Mouse (Mus musculus) retina, embryonic 14.5 days (tissue): ENCODE measurements around the gene Zfp119a.

ENCODE experiments used
- DNase-seq: peaks from one replicate; pipeline ENCODE4 v3.0.0-alpha.2; 2015; ENCODE audit warnings: low spot score

Gene Zfp119a

DNA sequence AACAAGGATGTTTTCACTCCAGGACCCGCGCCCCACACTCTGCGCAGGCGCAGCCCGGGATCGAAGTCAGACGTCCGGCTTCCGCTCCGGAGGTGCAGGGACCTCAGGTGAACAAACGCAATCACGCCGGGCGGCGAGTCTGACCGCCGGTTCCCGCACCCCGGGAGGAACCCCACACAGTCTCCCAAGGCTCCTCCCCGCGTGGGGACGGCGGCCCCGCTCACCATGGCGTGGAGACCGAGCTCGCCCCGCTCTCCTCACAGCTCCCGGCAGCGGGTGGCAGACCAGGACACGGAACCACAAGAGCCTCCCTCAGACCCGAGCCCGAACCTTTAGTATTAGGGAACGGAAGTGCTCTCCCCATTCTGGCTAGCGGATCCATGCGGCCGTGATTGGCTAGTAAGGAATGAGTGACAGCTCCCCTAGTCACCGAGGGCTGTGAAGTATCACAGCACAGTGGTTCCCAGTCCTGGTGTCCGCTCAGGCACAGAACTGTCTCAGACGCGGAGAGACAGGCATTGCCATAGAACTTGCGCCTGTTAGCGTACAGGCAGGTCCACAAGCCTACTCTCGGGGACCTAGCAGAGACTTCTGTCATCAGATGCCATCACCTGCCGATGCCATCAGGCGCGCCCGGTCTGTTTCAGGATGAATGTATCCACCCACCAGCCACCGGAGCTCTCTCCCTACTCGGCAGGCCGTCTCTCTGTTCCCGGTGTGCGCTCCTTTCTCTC is at the start of gene Zfp119a:
Gene Zfp119a, minus strand, starts transcription at position 295 of the 734 bp plus-strand sequence.
- DNase-seq: peak; percentile 88

DNA sequence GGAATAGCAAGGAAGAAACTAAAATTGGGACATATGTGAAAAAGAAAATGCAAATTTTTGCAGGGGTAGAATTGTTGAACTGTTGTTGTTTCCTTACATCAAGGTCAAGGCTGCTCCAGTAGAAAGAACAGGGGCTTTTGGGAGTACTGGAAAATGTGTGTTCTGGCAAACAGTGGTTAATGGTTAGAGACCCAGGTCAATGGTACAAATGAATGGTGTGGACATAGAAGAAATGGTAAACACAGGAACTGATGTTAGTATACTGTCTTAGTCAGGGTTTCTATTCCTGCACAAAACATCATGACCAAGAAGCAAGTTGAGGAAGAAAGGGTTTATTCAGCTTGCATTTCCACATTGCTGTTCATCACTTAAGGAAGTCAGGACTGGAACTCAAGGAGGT is 27.9 kb upstream of the Zfp119a start:
- DNase-seq: no peak

DNA sequence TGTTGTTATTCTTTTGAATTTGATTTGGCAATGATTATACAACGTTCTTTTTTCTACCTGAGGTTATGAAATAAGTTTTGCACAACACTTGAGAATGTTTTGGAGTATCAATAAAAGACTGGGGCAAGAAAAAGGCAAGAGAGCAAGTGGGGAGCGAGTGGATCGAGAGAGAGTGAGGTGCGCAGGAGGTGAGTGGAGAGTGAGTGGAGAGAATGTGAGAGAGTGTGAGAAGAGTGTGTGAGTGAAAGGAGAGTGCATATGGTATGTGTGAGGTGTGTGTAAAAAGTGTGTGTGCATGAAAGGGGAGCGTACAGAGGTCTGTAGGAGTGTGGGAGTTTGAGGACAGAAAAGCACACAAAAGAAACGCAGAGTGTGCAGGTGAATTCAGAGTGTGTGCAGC is 25.4 kb upstream of the Zfp119a start:
- no peak for DNase-seq

DNA sequence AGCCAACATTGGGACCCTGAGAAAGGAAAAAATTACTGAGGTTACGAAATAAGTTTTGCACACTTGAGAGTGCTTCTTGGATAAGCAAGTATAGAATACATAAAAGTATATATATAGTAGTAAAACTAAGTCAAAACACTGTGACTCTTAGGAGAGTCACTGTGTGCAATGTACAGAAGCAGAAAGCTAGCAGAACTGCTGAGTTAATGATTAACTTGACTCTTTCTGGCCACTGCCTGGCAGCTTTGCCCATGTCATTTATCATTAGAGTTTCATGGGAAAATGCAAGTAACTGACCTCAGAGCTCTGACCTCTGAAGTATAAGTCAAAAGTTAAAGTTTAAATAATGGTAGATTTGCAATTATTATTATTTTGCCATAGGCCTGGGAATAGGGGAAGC is 25.0 kb upstream of the Zfp119a start:
- no peak for DNase-seq

DNA sequence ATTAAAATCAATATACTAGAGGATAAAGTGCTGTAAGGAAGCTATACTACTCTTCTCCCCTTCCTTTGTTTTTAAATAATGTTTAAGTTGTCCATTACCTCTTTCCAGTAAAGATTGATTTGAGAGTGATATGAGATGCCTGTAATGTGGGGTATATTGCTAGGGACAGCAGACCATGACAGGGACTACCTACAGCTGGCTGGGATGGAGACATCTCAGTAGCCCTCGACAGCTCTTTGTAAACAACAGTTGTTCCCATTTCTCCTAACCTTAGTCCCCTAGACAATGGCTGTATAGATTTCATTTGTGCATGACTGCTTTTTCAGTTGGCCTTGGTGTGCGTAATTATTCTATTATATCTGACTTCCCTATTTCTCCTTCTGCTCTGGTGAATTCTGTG is 24.4 kb upstream of the Zfp119a start:
- DNase-seq: peak; percentile 27

DNA sequence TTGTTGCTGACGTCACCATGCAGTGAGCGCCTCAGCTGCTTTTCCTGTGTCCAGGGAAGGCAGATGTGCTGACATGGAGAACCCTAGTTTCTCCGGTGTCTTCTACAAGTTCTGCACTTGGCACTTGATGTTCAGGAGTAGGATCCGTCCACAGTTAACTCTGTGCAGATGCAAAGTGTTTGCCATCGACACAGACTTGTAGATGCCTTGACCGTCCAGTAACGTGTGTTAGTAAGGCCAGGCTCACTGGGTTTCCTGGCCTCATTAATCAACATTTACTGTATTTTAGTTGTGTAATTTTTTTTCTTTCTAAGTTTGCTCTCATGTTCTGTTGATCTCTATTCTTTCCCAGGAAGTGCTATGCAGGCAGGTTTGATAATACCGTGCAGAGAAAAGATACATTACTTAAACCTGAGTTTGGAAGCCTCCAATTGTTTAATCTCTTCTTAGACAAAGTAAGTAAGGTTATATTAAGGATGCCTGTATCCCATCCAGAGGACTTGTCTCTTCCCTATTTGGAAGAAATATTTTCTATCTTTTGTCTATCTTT is 13.8 kb upstream of the Zfp119a start:
- DNase-seq: peak; percentile 15

DNA sequence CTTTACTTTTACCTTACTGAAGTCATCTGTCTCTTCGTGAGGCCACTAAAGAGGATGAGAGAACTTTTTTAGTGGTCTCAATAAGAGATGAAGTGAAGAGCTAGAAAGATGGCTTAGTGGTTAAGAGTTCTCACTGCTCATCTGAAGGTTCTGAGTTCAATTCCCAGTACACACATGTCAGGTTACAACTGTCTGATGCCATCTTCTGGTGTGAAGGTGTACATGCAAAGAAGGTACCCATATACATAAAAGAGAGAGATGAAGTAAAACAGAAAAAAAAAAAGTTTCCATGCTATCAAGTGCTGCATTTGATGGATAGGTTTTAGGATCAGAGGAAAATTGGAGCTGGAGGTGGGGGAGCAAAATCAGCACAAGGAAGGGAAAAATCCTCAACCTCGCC is 6.2 kb upstream of the Zfp119a start:
- DNase-seq: no peak

DNA sequence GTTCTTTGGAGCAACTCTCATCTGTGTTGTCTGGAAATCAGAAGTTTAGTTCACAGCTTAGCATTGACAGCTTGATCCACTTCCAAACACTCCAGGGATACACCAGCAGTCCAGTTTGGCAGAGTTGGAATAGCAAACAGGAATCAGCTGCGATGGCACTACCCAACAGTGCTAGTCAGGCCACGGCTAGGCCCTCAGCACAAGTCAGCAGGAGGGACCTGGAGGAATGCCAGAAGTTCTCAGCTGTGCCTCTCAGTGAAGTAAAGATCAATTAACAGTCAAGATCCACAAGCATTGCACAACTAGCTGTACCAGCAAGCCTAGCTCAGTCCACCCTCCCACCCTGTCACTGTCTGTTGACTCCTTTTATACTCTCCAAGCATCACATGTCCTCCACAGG is 4.9 kb upstream of the Zfp119a start:
- no peak for DNase-seq

DNA sequence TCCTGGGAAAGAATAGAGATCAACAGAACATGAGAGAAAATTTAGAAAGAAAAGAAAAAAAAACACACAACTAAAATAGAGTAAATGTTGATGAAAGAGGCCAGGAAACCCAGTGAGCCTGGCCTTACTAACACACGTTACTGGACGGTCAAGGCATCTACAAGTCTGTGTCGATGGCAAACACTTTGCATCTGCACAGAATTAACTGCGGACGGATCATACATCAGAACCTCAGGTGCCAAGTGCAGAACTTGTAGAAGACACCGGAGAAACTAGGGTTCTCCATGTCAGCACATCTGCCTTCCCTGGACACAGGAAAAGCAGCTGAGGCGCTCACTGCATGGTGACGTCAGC is 471 bp downstream of the Zfp119a start:
- peak; percentile 32 for DNase-seq

DNA sequence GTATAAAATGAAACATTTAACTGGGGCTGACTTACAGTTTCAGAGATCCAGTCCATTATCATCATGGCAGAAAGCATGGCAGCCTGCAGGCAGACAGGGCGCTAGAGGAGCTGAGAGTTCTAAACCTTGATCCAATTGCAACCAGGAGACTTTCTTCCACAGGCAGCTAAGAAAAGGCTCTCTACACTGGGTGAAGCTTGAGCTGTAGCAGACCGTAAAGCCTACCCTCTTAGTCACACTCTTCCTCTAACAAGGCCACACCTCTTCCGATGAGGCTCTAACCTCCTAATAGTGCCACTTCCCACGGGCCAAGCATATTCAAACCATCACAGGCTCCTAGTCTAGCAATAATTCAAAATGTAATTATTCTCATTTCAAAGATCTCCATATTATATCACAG is 1.5 kb downstream of the Zfp119a start:
- no peak for DNase-seq

DNA sequence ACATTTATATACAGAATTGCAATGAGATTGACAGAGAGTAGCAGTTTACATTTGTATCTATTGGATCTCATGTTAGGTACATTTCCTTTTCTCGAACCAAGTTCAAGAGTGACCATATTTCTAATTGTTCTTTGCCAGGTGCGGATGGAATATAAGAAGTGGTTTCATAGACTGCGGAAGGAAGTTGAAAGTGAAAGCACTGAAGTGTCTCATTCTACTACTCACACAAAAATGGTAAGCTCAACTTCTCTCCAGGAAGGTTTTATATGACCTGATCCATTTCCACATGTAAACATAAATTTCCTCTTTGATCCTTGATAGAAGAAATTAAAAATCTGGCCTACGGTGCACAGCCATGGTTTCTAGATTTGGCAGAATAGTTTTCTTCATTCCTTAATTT is 35.7 kb downstream of the Zfp119a start:
- no peak for DNase-seq

DNA sequence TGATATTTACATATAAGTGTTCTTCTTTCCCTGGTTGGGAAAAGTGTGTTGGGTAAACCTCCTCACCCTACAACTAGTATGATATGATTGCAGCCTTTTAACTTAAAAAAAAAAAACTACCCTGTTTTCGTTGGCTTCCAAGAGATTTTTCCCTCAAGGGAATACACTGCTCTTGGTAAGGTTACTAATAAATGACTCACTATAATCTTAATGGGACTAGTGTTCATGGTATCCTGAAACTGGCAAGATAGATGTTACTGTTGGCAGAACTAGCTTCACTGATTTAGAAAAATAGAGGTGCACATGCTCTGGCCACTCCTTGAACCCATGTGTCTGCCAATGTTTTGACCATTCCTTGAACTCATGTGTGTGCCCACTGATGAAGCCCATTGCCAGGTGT is 57.2 kb downstream of the Zfp119a start:
- DNase-seq: no peak

DNA sequence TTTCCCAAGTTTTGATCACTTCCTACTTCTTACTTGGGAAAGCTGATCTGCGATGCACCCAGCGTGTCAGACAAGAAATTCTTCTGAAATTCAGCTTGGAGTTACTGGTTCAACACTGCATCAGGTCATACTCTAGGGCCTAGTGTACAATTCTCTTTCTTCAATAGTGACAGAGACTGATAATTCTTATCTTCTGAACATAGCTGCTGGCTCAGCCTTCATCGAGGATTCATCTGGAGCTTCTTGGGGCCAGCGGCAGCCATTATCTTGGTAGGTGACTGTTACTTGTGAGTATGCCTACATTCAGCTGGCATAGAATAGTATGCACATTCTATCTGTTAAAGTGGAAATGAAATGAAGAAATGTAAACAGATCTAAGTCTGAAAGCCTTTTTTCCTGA is 61.9 kb downstream of the Zfp119a start:
- no peak for DNase-seq
